Mouse (Mus musculus): ENCODE results near the gene Prpf19. TPM values are rescaled to one million over a fixed set of nuclear protein-coding genes. Genes with fewer than 3 reads are reported as not detected.

Gene Prpf19
- total RNA-seq (2021), result 100 to 1,000 TPM; 195 to 222 TPM

GRCm38 (mm10) chr19:10895016-10895528, at the start of gene Prpf19:
Prpf19 (plus strand) TSS chr19:10895231.
- intact Hi-C loops (cut with DNase I), result no loop called here
- DNase-seq, result peak; percentile 98

- intact Hi-C loops (cut with DNase I), result no loop called here
Measured at GRCm38 (mm10) chr19:10845454-10845853, 49.6 kb upstream of the Prpf19 start.

GRCm38 (mm10) chr19:10846150-10846549, 48.9 kb upstream of the Prpf19 start:
- intact Hi-C loops (cut with DNase I), result no loop called here
- DNase-seq, result no peak

More at GRCm38 (mm10) chr19:10845454-10845853, 49.6 kb upstream of the Prpf19 start:
- DNase-seq, result no peak

- intact Hi-C loops (cut with DNase I), result no loop called here
- DNase-seq, result peak; percentile 57
Measured at GRCm38 (mm10) chr19:10847311-10848087, 47.5 kb upstream of the Prpf19 start.

GRCm38 (mm10) chr19:10855422-10855821, 39.6 kb upstream of the Prpf19 start:
- intact Hi-C loops (cut with DNase I), result no loop called here
- DNase-seq, result no peak

GRCm38 (mm10) chr19:10856520-10856919, 38.5 kb upstream of the Prpf19 start:
- intact Hi-C loops (cut with DNase I), result no loop called here
- no peak for DNase-seq

GRCm38 (mm10) chr19:10860072-10860497, 34.9 kb upstream of the Prpf19 start:
- DNase-seq, result no peak
- intact Hi-C loops (cut with DNase I), result no loop called here

- intact Hi-C loops (cut with DNase I), result loop anchor here (5.0 kb wide), 1 partner anchor 154 kb away; no protein-coding TSS in a partner anchor
- no peak for DNase-seq
Measured at GRCm38 (mm10) chr19:10866351-10866750, 28.7 kb upstream of the Prpf19 start.

GRCm38 (mm10) chr19:10867946-10868622, 26.9 kb upstream of the Prpf19 start:
- no peak for DNase-seq
- intact Hi-C loops (cut with DNase I), result loop anchor here (5.0 kb wide), 1 partner anchor 156 kb away; no protein-coding TSS in a partner anchor

GRCm38 (mm10) chr19:10868623-10869141, 26.3 kb upstream of the Prpf19 start:
- no peak for DNase-seq
- intact Hi-C loops (cut with DNase I), result loop anchor here (5.0 kb wide), 1 partner anchor 156 kb away; no protein-coding TSS in a partner anchor

GRCm38 (mm10) chr19:10869241-10869885, 25.7 kb upstream of the Prpf19 start:
- intact Hi-C loops (cut with DNase I), result loop anchor here (5.0 kb wide), 1 partner anchor 157 kb away; no protein-coding TSS in a partner anchor
- peak; percentile 89 for DNase-seq

- DNase-seq, result no peak
- intact Hi-C loops (cut with DNase I), result loop anchor here (5.0 kb wide), 1 partner anchor 158 kb away; no protein-coding TSS in a partner anchor
Measured at GRCm38 (mm10) chr19:10869886-10870527, 25.0 kb upstream of the Prpf19 start, which contains the start of gene Tmem132a. Tmem132a (minus strand) TSS chr19:10869940.

GRCm38 (mm10) chr19:10870676-10871075, 24.4 kb upstream of the Prpf19 start:
- intact Hi-C loops (cut with DNase I), result no loop called here
- no peak for DNase-seq

GRCm38 (mm10) chr19:10871328-10871961, 23.6 kb upstream of the Prpf19 start:
- no peak for DNase-seq
- intact Hi-C loops (cut with DNase I), result no loop called here

GRCm38 (mm10) chr19:10878201-10878837, 16.7 kb upstream of the Prpf19 start:
- intact Hi-C loops (cut with DNase I), result no loop called here
- no peak for DNase-seq

GRCm38 (mm10) chr19:10880085-10880974, 14.7 kb upstream of the Prpf19 start:
- no peak for DNase-seq
- intact Hi-C loops (cut with DNase I), result loop anchor here (5.0 kb wide), 1 partner anchor 168 kb away; no protein-coding TSS in a partner anchor

GRCm38 (mm10) chr19:10880975-10881425, 14.0 kb upstream of the Prpf19 start:
- DNase-seq, result peak; percentile 34
- intact Hi-C loops (cut with DNase I), result loop anchor here (5.0 kb wide), 1 partner anchor 169 kb away; no protein-coding TSS in a partner anchor

All from left cerebral cortex, postnatal 4 days (tissue).